Mouse (Mus musculus) midbrain, embryonic 16.5 days (tissue): ENCODE measurements around the gene Ubxn7. TPM values are rescaled to one million over a fixed set of nuclear protein-coding genes. Genes with fewer than 3 reads are reported as not detected.

Source experiments
- ATAC-seq: fragments of 200-750 bp; cut with Nextera tagmentation; 2 replicates; pipeline ENCODE4 v1.8.0; 2017; ENCODE audit warnings: moderate TSS enrichment
- H3K27ac ChIP-seq: fragments of 300-500 bp; sonication (generic); 2 replicates; pipeline ENCODE4 v1.5.1; 2014; ENCODE audit warnings: mild to moderate bottlenecking, low read length, mixed read lengths
- H3K27me3 ChIP-seq: fragments of 300-500 bp; sonication (generic); 2 replicates; pipeline ENCODE4 v1.6.1; 2014; ENCODE audit warnings: low read depth, low read length, mixed read lengths; ENCODE audit not compliant: control insufficient read depth, insufficient read depth
- H3K36me3 ChIP-seq: fragments of 300-500 bp; sonication (generic); 2 replicates; pipeline ENCODE4 v1.6.1; 2014; ENCODE audit warnings: mild to moderate bottlenecking, low read length, moderate library complexity, mixed read lengths; ENCODE audit not compliant: control insufficient read depth, insufficient read depth
- H3K4me1 ChIP-seq: fragments of 300-500 bp; sonication (generic); 2 replicates; pipeline ENCODE4 v1.6.1; 2014; ENCODE audit warnings: mild to moderate bottlenecking, low read length, mixed read lengths; ENCODE audit not compliant: control insufficient read depth, insufficient read depth
- H3K4me2 ChIP-seq: fragments of 300-500 bp; sonication (generic); 2 replicates; pipeline ENCODE4 v1.6.1; 2014; ENCODE audit warnings: mild to moderate bottlenecking, low read length, mixed read lengths
- H3K4me3 ChIP-seq: fragments of 300-500 bp; sonication (generic); 2 replicates; pipeline ENCODE4 v1.5.1; 2014; ENCODE audit warnings: low read depth, mild to moderate bottlenecking, low read length, moderate library complexity, mixed read lengths
- H3K9ac ChIP-seq: fragments of 300-500 bp; sonication (generic); 2 replicates; pipeline ENCODE4 v1.6.1; 2014; ENCODE audit warnings: low read depth, low read length, mixed read lengths
- H3K9me3 ChIP-seq: fragments of 300-500 bp; sonication (generic); replicated peaks from 2 replicates; pipeline ENCODE4 v1.6.1; 2014; ENCODE audit warnings: mild to moderate bottlenecking, low read length, mixed read lengths; ENCODE audit not compliant: control insufficient read depth, poor library complexity, severe bottlenecking
- WGBS: fragments of 180-500 bp; shearing (Covaris S2); extraction: QIAGEN DNeasy Blood & Tissue Kit; methylation state at CpG from one replicate; pipeline ENCODE4 v1.1.7; 2014; 5-methylcytosine and 5-hydroxymethylcytosine counted together
- polyA plus RNA-seq: library from polyadenylated mRNA; unstranded; fragments of >200 nt; fragmentation: Nextera tagmentation; extraction: Ambion mirVana; gene quantifications from 2 replicates; pipeline ENCODE4 v1.2.1, GENCODE M21; 2015

Gene Ubxn7
- polyA plus RNA-seq, 1 experiment from 2014 or later = 21.1 TPM

- H3K9me3 ChIP-seq = no peaks in the 10 kb centered on the region
- 94% methylated on average over 3 of the region's 3 CpGs for WGBS
- no peak for ATAC-seq
- peaks cover 3% of the 10 kb centered on the region for H3K36me3 ChIP-seq
- no peak overlapping the region for H3K4me3 ChIP-seq
- H3K9ac ChIP-seq = no peak overlapping the region
- H3K4me2 ChIP-seq = no peak overlapping the region
- no peak overlapping the region for H3K27ac ChIP-seq
- no peaks in the 10 kb centered on the region for H3K27me3 ChIP-seq
- H3K4me1 ChIP-seq = no peaks in the 10 kb centered on the region
Observed at GRCm38 (mm10) chr16:32390882-32391281, 58.8 kb downstream of the Ubxn7 start.

DNA sequence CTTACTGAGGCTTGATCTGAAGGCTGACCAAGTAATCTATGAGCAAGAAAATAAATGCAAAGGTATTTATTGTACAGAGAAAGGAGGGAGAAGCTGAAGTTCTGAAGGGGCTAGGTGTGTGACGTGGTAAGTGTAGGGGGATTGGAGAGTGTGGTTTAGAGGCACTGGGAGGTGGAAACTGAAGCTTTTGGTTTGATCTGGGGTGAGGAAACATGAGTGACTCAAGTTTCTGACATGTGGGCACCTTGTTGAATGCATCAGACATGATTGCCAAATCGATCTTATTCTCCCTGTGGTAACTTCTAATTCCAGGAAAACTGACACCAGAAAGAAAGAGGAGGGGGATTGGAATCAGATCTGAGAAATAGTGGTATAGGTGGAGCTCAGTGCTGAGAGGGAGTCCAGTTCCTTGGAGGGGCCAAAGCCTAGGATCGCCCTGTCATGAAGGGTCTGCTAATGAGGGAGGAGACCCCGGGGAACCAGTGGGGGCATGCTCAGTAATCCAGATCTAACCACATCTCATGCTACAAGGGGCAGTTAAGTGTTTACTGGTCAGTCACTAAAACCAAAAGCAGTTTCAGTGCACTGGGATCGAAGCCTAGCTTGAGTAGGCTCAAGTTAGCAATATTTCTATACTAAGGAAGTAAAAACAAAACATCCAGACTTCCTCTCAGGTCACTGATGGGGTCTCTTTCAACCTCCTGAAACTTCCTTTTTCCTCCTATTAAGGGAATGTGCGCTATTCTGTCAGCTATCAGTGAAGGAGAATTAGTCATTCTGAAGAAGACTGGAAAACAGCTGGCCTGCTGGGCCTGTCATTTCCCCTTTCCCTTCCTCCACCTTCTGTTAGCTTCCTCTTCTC is 63.9 kb downstream of the Ubxn7 start:
- H3K4me1 ChIP-seq = no peaks in the 10 kb centered on the region
- H3K9me3 ChIP-seq = no peaks in the 10 kb centered on the region
- WGBS = 68% methylated on average over 6 of the region's 6 CpGs
- no peak for ATAC-seq
- no peaks in the 10 kb centered on the region for H3K36me3 ChIP-seq
- H3K9ac ChIP-seq = no peak overlapping the region
- no peak overlapping the region for H3K27ac ChIP-seq
- no peak overlapping the region for H3K4me3 ChIP-seq
- no peak overlapping the region for H3K4me2 ChIP-seq
- H3K27me3 ChIP-seq = no peaks in the 10 kb centered on the region

GRCm38 (mm10) chr16:32396541-32396835 is 64.4 kb downstream of the Ubxn7 start:
- Histone ChIP-seq H3K4me2 (no peak overlapping the region), H3K27me3 (no peaks in the 10 kb centered on the region), H3K9ac (no peak overlapping the region), H3K27ac (no peak overlapping the region), H3K36me3 (no peaks in the 10 kb centered on the region), H3K4me3 (no peak overlapping the region), H3K9me3 (no peaks in the 10 kb centered on the region), H3K4me1 (no peaks in the 10 kb centered on the region)
- whole genome bisulfite sequencing = 53% methylated on average over 3 of the region's 3 CpGs
- no peak for ATAC-seq

GRCm38 (mm10) chr16:32398206-32398605 is 66.1 kb downstream of the Ubxn7 start:
- Histone ChIP-seq H3K27ac (no peak overlapping the region), H3K9me3 (no peaks in the 10 kb centered on the region), H3K4me1 (no peaks in the 10 kb centered on the region), H3K4me2 (no peak overlapping the region), H3K27me3 (no peaks in the 10 kb centered on the region), H3K9ac (no peak overlapping the region), H3K36me3 (no peaks in the 10 kb centered on the region), H3K4me3 (no peak overlapping the region)
- no peak for ATAC-seq
- WGBS = 85% methylated on average over 3 of the region's 3 CpGs

DNA sequence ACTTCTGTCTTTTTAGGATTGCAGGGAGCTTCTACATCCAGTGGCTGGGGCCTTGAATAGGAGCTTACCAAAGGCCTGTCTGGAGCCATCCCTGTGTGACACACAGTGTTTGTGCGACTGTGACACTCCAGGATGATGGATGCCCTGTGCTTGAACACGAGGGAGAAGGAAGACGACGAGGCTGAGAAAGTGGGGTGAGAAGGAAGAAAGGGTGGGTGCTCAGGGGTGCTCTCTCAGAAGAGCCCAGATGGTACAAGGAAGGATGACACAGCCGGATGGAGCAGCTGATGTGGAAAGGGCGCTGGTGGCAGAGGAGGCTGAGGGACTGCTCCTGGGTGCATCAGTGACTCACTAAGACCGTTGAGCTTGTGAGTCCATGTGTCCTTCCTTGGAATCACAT is 68.2 kb downstream of the Ubxn7 start, which contains the start of gene Tm4sf19:
TSS of gene Tm4sf19 (plus strand) at position 240 of the 400 bp plus-strand sequence.
- ATAC-seq = no peak
- no peaks in the 10 kb centered on the region for H3K36me3 ChIP-seq
- H3K27me3 ChIP-seq = no peaks in the 10 kb centered on the region
- no peak within 1 kb of the TSS for H3K4me2 ChIP-seq
- 93% methylated on average over 7 of the region's 7 CpGs for WGBS
- H3K9me3 ChIP-seq = no peaks in the 10 kb centered on the region
- H3K4me3 ChIP-seq = no peak within 1 kb of the TSS
- H3K4me1 ChIP-seq = no peaks in the 10 kb centered on the region
- H3K9ac ChIP-seq = no peak within 1 kb of the TSS
- H3K27ac ChIP-seq = no peak within 1 kb of the TSS

GRCm38 (mm10) chr16:32401335-32401965 is 69.4 kb downstream of the Ubxn7 start:
- Histone ChIP-seq H3K4me1 (no peaks in the 10 kb centered on the region), H3K27ac (no peak overlapping the region), H3K27me3 (no peaks in the 10 kb centered on the region), H3K9ac (no peak overlapping the region), H3K9me3 (no peaks in the 10 kb centered on the region), H3K36me3 (no peaks in the 10 kb centered on the region), H3K4me3 (no peak overlapping the region), H3K4me2 (no peak overlapping the region)
- WGBS = 84% methylated on average over 9 of the region's 9 CpGs
- ATAC-seq = no peak

- no peaks in the 10 kb centered on the region for H3K36me3 ChIP-seq
- H3K4me3 ChIP-seq = no peak overlapping the region
- H3K27ac ChIP-seq = no peak overlapping the region
- H3K27me3 ChIP-seq = no peaks in the 10 kb centered on the region
- H3K4me1 ChIP-seq = no peaks in the 10 kb centered on the region
- 84% methylated on average over 3 of the region's 3 CpGs for WGBS
- ATAC-seq = no peak
- H3K9me3 ChIP-seq = no peaks in the 10 kb centered on the region
- no peak overlapping the region for H3K4me2 ChIP-seq
- H3K9ac ChIP-seq = no peak overlapping the region
Observed at GRCm38 (mm10) chr16:32402818-32403217, 70.8 kb downstream of the Ubxn7 start.

- no peaks in the 10 kb centered on the region for H3K9me3 ChIP-seq
- H3K27me3 ChIP-seq = no peaks in the 10 kb centered on the region
- ATAC-seq = no peak
- no peaks in the 10 kb centered on the region for H3K36me3 ChIP-seq
- 90% methylated on average over 9 of the region's 9 CpGs for WGBS
- no peaks in the 10 kb centered on the region for H3K4me1 ChIP-seq
- H3K9ac ChIP-seq = no peak overlapping the region
- H3K4me3 ChIP-seq = no peak overlapping the region
- H3K27ac ChIP-seq = no peak overlapping the region
- H3K4me2 ChIP-seq = no peak overlapping the region
Observed at GRCm38 (mm10) chr16:32405716-32406115, 73.7 kb downstream of the Ubxn7 start.

DNA sequence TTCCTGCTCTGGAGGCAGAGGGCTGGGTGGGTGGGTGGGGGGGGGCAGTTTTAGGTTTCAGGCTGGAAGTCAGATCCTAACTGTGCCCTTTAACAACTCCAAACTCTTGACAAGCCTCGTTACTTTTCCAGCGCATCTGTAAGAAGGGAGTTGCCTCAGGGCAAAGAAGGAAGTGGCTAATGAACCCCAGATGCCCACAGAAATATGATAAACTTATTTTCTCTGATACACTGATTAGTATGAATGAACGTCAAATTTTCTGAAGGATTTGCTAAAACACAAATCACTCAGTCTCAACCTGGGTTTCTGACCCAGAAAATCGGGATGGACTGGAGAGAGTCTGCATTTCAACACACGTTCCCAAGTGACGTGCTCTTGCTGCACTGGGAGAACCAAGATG is 74.6 kb downstream of the Ubxn7 start:
- ATAC-seq = no peak
- WGBS = 82% methylated on average over 6 of the region's 6 CpGs

More for the DNA sequence above, 74.6 kb downstream of the Ubxn7 start:
- Histone ChIP-seq H3K4me2 (no peak overlapping the region), H3K9me3 (no peaks in the 10 kb centered on the region), H3K9ac (no peak overlapping the region), H3K4me1 (no peaks in the 10 kb centered on the region), H3K36me3 (no peaks in the 10 kb centered on the region), H3K4me3 (no peak overlapping the region), H3K27me3 (no peaks in the 10 kb centered on the region), H3K27ac (no peak overlapping the region)
